Mouse (Mus musculus): Measurements from ENCODE around the gene Rdh19.

DNA sequence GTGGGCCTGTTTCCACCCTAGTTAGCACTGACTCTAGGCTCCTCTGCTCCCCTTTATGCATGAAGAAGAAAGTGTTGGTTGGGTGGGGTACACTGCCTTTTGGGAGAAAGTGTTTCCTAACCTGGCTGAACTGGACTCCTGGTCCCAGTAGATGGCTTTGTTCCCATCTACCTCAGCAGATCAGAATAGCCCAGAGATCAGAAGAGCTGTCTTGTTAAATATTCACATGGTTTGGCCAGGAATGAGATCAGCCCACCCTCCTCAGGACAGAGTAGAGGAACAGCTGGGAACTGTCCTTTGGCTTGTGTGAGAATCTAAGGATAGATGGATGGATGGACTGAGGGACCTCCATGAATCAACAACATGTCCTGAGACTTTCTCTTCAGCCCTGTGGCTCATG is 33.8 kb upstream of the Rdh19 start:
- no peak for TF ChIP-seq CEBPB (IDR thresholded peaks at IDR 0.05; ENCODE audit: low read depth)
- no peak for TF ChIP-seq MAX (IDR thresholded peaks at IDR 0.05)
- no peak for TF ChIP-seq CTCF (IDR thresholded peaks at IDR 0.05; ENCODE audit: control insufficient read depth, insufficient read depth, insufficient read length)
- no peak for TF ChIP-seq FOSL1 (IDR thresholded peaks at IDR 0.05; ENCODE audit: insufficient read depth, low read length, poor library complexity, severe bottlenecking)
- TF ChIP-seq USF1 (IDR thresholded peaks at IDR 0.05; ENCODE audit: low read depth), result no peak
